Mouse (Mus musculus): ENCODE measurements around the gene Mafg.
"Not testable (repeated sequence)": the region's sequence is repeated elsewhere in the genome, so short reads cannot be mapped to it uniquely, and the experiment has no call there.

The Mafg gene

GRCm38 (mm10) chr11:120583937-120584336 is 49.5 kb downstream of the Mafg start:
- no peak for DNase-seq

DNA sequence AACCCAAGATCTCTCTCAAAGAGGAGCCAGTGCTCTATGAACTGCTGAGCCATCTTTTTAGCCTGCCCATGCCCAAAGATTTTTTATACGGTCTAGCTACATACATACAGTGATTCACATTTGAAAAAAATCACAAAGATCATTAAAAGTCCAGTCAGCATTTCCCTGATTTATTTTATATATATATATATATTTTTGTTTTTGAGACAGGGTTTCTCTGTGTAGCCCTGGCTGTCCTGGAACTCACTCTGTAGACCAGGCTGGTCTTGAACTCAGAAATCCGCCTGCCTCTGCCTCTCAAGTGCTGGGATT is 50.5 kb downstream of the Mafg start:
- not testable (repeated sequence) for DNase-seq

DNA sequence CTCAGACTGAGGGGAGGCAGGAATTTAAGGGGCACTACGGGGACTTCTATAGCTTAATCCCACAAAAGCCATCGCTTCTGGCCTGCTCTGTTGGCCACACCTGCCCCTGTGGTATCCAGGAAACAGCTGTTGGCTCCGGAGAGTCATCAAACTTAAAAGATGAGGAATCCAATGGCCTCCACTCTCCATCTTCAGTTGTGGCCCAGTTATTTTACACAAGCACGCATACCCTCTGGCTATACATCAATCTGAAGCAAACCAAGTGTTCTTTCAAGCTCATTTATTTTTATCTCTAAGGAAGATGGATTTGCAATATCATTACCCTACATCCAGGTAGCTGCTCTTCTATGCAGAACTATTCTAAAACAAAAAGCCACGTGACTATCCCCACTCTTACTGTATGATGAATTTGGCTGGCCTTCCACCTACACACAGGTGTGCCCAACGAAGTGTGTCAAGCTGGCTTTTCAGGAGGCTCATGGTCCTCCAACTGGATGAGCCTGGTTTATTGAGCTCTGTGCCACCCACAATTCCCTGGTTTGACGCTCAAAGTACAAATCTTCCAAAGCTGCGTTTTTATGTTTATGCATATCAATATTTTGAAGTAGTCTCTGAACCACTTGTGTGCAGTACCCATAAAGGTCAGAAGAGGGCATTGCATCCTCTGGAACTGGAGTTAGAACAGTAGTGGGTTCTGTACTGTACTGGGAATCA is 51.0 kb downstream of the Mafg start:
- peak; percentile 69 for DNase-seq

DNA sequence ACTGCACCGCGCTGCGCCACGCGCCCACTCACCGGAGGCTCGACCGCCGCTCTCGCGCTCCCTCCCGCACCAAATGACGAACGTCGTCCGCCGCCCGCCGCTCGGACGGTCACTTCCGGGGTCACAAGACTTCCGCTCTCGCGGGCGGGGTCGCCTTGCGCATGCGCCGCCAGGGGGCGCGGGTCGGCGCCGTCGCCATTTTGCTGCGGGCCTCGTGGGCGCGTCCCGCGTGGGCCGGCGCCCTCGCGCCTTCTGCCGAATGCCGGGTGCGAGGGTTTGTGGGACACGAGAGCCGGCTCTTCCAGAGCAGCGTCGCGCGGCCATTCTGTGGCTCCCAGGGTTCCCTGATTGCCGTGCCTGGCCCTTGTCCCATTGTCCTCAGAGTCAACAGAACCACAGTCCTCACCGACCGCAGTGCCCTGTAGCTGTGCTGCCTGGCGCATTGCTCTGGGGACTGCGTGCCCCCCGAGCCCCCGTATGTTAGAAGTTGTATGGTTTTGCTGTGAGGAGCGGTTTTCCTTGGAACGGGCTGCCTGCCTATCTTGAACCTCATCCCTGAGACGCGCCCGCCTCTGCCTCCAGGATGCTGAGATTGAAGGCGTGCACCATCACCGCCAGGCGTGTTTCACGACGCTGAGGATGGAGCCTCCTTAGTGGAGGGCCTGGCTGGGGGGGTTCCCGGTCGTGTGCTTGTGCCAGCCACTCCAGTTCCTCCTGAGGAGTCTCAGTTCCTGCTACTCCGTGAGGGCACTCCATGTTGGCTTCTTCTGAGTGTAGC is 51.7 kb downstream of the Mafg start, which contains the start of gene Arhgdia:
TSS of gene Arhgdia (minus strand) at position 135 of the 778 bp plus-strand sequence.
- DNase-seq = peak; percentile 93

DNA sequence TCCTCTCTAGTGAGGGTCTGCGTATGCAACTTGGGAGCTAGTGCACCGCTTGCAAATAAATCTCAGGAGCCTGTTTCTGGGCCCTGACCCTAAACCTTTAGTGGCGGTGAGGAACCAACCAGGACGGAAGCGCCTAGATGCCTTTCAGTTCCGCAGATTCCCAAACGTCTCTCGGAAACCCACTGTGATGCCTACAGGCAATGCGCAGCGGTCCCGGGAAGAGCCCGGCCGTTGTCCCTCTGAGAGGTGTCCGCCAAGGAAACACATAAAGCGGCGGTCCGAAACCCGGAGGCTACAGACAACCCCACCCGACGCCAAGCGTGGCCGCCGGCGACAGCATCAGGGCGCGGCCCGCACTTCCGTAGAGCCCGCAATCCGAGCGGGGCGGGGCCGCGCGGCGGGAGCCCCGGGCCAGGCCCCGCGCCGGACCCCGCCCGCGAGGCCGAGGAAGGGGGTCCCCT is 52.5 kb downstream of the Mafg start:
- peak; percentile 70 for DNase-seq

DNA sequence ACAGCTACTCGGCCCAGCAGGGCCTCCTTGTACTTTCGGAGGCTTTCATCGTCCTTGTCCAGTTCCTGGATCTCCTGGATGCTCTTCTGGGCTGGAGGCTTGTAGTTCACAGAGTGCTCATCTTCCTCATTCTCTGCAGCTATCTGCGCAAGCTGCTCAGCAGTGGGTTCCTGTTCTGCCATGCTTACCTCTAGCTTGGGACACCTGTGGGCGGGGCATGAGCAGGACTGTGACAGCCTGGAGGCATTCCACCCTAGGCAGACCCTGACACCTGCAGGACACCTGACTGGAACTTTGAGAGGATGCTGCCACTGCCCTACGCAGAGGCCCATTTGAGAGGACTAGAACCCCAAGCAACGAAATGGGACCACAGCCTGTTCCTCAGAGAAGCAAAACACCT is 53.2 kb downstream of the Mafg start:
- DNase-seq = peak; percentile 54

- peak; percentile 92 for DNase-seq
Measured at GRCm38 (mm10) chr11:120579316-120580107, 53.9 kb downstream of the Mafg start.

GRCm38 (mm10) chr11:120578694-120579243 is 54.6 kb downstream of the Mafg start:
- DNase-seq = no peak

- DNase-seq = no peak
Measured at GRCm38 (mm10) chr11:120578024-120578693, 55.2 kb downstream of the Mafg start.

- peak; percentile 32 for DNase-seq
Measured at GRCm38 (mm10) chr11:120577211-120578023, 56.0 kb downstream of the Mafg start.

- DNase-seq = no peak
Measured at GRCm38 (mm10) chr11:120576365-120576981, 56.9 kb downstream of the Mafg start.

DNA sequence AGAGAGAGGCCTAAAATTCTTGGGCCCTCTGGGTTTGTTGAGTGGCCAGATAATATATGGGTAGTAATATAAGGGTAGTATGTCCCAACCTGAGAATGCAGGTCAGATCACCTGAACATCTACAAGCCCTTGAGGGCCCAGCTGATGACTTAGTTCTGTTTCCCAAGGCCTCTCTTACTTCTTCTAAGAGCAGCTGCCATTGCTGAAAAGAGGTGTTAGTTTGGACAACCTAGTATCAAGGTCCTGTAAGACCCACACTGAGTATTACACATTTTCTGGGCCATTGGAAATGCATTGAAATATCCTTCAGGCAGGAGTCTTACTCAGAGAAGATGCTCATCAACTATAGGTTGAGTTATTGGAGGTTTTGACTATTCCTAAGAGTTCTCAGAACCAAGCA is 57.5 kb downstream of the Mafg start:
- DNase-seq = no peak
